Mouse (Mus musculus): ENCODE data around the gene Wdr92.
A peak's percentile ranks its signal among the peaks of the same experiment; 100 is the strongest.
"Not testable (repeated sequence)": the region's sequence is repeated elsewhere in the genome, so short reads cannot be mapped to it uniquely, and the experiment has no call there.

The Wdr92 gene

DNA sequence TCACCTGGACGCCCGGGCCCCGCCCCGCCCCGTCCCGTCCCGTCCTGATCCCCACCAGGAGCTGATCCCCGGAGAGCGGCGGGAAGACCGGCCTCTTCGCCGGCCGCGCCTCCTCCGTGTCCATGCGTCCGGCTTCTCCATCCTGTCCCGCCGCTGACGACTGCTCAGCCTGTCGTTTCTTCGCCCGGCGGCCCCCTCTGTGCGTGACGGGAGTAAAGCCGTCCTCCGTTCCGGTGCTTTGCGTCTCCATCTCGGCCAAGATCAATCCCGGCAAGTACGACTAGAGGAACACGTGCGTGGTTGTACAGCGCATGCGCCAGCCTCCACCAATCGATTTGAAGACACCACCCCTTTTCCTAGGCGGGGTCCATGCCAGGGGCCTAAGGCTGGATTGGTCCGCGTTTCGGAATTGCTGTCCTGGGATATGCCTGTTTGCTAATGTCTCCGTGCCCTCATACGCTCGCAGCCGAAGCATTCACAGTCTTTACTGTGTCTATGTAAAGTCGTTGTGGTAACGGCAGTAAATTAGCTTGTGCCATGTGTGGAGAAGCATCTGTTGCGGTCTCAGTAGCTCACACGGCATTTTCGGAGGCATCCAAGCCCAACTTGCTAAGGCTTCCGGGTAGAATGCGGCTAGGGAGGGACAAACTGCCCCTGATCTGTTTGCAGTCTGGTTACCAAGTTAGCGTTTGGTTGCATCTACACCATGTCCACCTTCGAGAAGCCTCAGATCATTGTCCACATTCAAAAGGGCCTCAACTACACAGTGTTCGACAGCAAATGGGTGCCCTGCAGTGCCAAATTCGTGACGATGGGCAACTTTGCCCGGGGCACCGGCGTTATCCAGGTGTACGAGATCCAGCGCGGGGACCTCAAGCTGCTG lies 29.6 kb downstream of the Wdr92 start, which contains the start of gene Pno1:
TSS of gene Pno1 (minus strand) at position 311 of the 883 bp plus-strand sequence.
- DNase-seq (ENCODE audit: low spot score in 2 of 2): peak; percentile 93 to 96

DNA sequence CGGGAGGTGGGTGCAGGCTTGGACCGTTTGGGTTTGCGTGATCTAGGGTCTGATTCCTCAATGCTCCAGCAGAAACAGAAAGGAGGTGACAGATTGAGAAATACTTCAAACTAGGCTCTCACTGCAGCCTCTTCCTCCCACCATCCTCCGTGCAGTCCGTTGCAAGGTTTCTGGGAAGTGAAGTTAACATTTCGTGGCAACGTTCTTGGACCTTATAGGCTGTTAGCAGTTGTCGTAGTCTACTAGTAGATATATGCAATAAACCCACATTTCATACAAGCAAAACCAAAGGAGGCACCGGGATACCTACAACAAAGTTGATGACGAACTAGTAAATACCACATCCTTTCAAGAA lies 30.2 kb downstream of the Wdr92 start:
- no peak for DNase-seq (ENCODE audit: low spot score in 2 of 2)

DNA sequence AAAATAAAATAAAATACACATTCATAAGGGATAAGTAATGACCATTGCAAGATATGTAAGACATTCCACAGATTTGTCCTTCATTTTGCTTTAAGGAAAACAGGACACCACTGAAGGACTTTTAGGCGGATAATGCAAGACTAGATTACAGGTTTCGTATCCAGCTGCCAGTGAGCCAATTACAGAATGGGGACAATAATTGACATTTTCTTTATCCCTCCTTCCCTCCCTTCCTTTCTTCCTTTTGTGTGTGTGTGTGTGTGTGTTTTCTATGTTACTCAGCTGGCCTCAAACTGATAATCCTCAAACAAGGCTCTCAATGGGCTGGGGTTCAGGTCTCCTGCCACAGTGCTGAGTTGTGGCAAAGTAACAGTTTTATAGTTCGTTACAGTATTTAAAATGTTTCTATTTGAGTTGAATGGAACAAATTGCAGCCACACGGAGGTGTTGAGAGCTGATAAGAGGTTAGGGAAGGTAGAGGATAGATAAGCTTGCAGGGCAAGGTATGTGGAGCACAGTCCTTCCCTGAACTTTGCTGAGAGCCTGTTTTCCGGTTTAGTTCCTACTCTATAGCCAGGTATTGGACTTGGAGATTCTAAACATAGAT lies 31.1 kb downstream of the Wdr92 start:
- no peak for DNase-seq (ENCODE audit: low spot score in 2 of 2)

DNA sequence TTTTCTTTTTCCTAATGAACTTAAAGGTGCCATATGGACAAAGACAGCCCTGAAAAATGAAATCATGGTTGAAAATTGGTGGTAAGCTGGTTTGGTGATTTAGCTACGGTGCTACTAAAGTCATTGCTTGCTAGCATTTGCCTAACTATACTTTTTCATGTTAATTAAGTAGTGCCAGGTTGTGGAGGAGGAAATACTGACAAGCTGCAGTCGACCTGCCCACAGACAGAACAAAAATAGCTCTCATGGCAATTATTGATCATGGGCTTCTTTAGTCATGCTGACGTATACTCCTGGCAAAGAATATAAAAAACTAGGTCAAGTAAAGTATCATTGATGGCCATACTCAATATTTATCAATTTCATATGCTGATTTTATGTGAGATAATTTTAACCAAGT lies 33.6 kb downstream of the Wdr92 start:
- no peak for DNase-seq (ENCODE audit: low spot score in 2 of 2)

DNA sequence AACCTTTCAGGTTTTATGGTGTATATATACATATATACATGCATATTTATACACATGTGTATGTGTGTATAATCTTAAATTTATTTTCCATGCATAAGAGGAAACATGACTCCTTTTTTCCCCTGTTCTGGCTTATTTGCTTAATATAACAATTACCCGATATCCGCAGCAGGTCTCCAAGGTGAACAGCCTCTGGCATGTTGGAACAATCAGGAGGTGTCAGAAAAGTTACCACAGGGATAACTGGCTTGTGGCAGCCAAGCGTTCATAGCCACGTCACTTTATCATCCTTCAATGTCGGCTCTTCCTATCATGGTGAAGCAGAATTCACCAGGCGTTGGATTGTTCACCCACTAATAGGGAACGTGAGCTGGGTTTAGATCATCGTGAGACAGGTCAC lies 39.2 kb downstream of the Wdr92 start:
- DNase-seq (ENCODE audit: low spot score in 2 of 2): no peak

DNA sequence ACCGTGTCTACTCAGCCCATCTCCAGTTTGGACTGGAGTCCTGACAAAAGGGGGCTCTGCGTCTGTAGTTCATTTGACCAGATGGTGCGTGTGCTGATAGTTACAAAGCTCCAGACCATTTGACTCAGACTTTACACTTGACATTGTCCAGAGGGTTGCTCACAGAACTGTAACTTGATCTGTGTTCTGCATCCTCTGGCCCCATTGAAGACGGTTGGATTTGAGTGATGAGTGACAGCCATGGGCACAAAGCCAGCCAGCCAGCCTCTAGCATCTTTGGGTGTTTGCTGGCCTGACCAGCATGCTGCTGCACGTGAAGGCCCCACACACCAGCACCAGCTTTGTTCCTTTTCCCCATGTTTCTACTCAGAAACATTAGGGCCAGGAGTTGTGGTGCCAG lies 50.9 kb downstream of the Wdr92 start:
- no peak for DNase-seq (ENCODE audit: low spot score in 2 of 2)

DNA sequence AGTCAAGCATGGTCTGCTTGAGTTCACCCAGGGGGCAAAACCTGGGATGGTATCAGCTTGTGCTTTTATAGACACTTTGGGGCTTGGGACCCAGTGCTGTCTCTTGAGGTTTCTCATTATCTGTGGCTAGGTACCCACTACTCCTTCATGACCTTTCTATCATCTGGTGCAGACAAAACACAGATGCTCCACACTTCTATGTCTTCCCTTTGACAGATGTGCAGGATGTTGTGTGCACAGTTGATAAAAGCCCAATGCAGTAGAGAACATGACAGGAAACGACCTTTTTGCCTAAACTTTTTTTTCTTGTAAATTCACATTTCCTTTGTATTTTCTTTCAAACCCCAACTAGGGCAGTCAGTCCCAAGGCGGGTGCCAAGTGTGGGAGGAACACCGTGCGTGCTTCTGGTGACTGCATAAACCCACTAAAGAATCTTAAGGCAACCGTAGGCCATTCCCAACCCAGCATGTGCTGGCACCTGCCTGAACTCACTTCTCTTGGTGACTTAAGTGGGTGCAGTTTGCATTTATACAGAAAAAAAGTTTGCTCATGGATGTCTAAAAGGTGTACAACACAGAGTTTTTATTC lies 54.6 kb downstream of the Wdr92 start:
- DNase-seq (ENCODE audit: low spot score in 2 of 2): peak in 1 of 2 experiments; percentile 20

DNA sequence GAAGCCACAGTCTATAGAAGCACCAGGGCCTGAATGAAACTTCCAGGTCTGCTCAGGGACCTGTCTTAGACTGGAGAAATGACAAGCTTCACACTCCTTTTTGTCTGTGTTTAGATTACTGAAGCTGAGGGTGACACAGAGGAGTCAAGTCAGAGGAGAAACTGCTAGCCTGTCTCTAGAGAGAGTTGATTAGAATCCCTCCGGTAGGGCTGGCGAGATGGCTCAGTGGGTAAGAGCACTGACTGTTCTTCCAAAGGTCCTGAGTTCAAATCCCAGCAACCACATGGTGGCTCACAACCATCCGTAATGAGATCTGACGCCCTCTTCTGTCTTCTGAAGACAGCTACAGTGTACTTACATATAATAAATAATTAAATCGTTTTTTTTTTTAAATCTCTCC lies 56.7 kb downstream of the Wdr92 start:
- DNase-seq (ENCODE audit: low spot score in 2 of 2): not testable (repeated sequence)

DNA sequence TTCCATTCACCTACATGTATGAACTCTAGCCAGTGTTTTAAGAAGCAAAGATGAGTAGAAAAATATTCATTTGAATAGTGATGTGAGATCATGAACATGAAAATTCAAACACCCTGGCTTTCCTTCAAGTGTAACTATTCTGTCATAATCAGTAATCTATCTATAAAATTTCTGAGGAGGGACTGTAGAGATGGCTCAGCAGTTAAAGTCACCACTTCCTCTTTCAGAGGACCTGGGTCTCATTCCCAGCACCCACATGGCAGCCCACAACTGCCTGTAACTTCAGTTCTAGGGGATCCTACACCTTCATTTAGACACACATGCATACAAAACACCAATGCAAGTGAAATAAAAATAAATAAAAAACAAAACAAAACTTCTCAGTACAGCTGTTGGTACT lies 66.8 kb downstream of the Wdr92 start:
- DNase-seq (ENCODE audit: low spot score in 2 of 2): no peak

DNA sequence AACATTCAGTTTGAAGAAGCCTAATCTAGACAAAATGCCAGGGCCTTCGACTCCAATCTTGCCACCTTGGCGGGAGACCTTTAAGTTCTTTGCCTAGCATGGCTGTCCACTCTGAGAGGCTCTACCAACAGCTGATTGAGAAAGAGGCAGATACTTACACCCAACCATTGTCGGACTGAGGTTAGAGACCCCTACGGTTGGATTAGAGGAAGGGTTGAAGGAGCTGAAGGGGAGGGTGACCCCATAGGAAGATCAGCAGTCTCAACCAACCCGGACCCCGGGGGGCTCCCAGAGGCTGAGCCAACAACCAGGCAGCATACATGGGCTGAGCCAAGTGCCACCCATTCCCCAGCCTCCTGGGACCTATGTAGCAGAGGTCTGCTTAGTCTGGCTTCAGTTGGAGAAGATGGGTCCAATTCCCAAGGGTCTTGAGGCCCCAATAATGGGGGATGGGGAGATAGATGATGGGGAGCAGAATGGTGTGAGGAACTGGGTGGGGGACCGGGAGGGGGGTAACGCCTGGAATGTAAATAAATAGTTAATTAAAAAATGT lies 75.0 kb downstream of the Wdr92 start:
- DNase-seq (ENCODE audit: low spot score in 2 of 2): no peak

DNA sequence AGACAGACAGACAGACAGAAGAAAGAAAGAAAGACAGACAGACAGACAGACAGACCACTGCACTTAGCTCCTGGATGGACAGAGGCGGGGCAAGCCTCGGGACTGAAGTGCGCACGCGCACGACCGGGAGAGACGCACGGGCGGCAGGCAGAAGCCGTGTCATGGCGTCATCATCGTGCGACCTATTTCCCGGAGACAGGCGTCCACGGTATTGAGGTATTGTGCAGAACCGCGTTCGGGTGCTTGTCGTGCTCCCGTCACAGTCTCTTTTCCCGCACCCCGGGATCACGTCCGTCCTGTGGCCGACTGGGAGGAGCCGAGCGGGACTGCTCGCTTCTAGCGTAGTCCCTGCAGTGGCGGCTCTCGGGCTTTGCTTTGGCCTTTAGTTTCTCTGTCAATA lies 75.5 kb downstream of the Wdr92 start, which contains the start of gene C1d:
TSS of gene C1d (plus strand) at position 137 of the 400 bp plus-strand sequence.
- peak; percentile 93 to 94 for DNase-seq (ENCODE audit: low spot score in 2 of 2)

DNA sequence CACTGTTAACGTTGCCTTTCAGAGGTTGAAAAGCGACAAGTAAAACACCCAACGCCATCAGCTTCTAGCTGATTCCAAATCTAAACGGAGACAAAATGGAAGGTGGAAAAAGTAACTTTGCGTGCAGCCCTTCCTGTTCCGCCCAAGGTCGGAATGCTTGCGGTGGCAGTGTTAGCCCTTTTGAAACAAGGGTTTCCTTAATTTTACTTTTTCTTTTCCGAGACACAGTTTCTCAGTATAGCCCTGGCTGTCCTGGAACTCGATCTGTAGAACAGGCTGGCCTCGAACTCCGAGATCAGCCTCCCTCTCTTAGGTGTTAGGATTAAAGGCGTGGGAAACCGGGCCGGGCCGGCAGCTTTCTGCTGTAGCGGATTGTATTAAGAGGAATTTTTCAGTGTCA lies 76.0 kb downstream of the Wdr92 start:
- no peak for DNase-seq (ENCODE audit: low spot score in 2 of 2)

DNA sequence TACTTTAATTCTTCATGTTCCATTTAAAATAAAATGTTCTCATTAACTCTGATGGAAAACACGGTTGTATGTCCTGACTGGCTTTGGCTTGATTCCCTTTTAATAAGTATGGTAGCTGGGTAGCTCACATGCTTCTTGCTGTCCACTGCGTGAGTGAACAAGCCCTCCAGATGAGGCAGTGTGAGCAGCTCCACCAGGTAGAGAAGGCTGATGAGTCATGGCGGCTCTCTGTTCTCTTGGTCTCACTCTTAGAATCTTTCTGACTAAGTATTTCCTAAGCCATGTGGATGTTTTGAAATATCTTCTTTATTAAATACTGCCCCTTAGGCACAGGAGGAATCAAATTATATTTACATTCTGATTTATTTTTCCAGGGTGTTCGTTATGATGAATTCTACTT lies 85.3 kb downstream of the Wdr92 start:
- no peak for DNase-seq (ENCODE audit: low spot score in 2 of 2)

DNA sequence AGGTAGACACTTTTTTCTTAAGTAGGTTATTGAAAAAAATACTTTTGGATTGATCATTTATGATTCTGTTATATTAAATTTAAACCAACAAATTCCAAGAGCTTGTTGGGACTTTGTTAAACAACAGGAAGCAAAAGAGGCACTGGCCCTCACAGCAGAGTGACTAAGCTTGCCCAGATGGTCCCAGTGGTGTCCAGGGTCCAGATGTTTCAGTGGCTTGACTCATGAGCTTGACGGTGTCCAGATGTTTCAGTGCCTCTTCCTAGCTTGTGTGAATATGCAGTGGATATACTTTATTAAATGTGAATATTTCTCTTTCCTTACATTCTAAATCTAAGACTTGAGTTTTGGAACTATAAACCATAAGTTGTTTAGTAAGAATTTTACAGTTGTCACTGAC lies 86.9 kb downstream of the Wdr92 start:
- DNase-seq (ENCODE audit: low spot score in 2 of 2): no peak

DNA sequence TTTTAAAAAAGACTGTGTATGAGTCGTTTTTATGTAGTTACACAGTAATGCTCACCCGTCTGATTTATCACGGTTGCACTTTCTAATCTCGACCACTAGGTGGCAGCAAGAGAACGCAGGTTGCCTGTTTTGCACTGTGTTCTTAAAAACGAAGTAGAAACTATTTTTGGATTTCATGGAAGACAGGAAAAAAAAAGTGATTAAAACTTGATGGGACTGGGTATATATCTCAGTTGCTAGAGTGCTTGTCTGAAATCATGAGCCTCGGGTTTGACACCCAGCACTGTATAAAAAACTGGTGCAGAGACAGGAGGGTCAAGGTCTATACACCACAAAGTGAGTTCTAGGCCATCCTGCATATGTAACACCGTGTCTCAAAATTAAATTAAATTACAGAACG lies 98.1 kb downstream of the Wdr92 start:
- DNase-seq (ENCODE audit: low spot score in 2 of 2): no peak
